Mouse (Mus musculus) intestine, postnatal 0 days (tissue): Measurements from ENCODE around the gene Vmn1r76. TPM values are rescaled to one million over a fixed set of nuclear protein-coding genes. Genes with fewer than 3 reads are reported as not detected.

Experiments
- ATAC-seq: fragments of 200-750 bp; cut with Nextera tagmentation; 2 replicates; pipeline ENCODE4 v1.8.0; 2017; ENCODE audit warnings: mild to moderate bottlenecking, moderate TSS enrichment, moderate library complexity
- H3K27ac ChIP-seq: fragments of 300-500 bp; sonication (generic); 2 replicates; pipeline ENCODE4 v1.5.1; 2014; ENCODE audit warnings: mild to moderate bottlenecking, low read depth, low read length, moderate library complexity
- H3K27me3 ChIP-seq: fragments of 300-500 bp; sonication (generic); replicated peaks from 2 replicates; pipeline ENCODE4 v1.6.1; 2014; ENCODE audit warnings: low read length, mixed read lengths; ENCODE audit not compliant: control insufficient read depth, insufficient read depth
- H3K36me3 ChIP-seq: fragments of 300-500 bp; sonication (generic); 2 replicates; pipeline ENCODE4 v1.6.1; 2014; ENCODE audit warnings: mild to moderate bottlenecking, moderate library complexity; ENCODE audit not compliant: control insufficient read depth, insufficient read depth
- H3K4me1 ChIP-seq: fragments of 300-500 bp; sonication (generic); replicated peaks from 2 replicates; pipeline ENCODE4 v1.6.1; 2014; ENCODE audit warnings: antibody characterized with exemption, low read length, mixed read lengths; ENCODE audit not compliant: control insufficient read depth, insufficient read depth
- H3K4me2 ChIP-seq: fragments of 300-500 bp; sonication (generic); replicated peaks from 2 replicates; pipeline ENCODE4 v1.6.1; 2014; ENCODE audit warnings: low read depth, mild to moderate bottlenecking, moderate library complexity
- H3K4me3 ChIP-seq: fragments of 300-500 bp; sonication (generic); 2 replicates; pipeline ENCODE4 v1.5.1; 2014; ENCODE audit warnings: low read depth, low read length
- H3K9ac ChIP-seq: fragments of 300-500 bp; sonication (generic); 2 replicates; pipeline ENCODE4 v1.6.1; 2014; ENCODE audit warnings: mild to moderate bottlenecking, low read depth, low read length
- H3K9me3 ChIP-seq: fragments of 300-500 bp; sonication (generic); 2 replicates; pipeline ENCODE4 v1.6.1; 2016; ENCODE audit warnings: mixed run types; ENCODE audit not compliant: control insufficient read depth
- CTCF ChIP-seq: sonication (generic); IDR thresholded peaks from 2 replicates; pipeline ENCODE4 v1.5.1; 2016; ENCODE audit warnings: low read depth, mild to moderate bottlenecking, control low read depth, antibody characterized with exemption, moderate library complexity
- WGBS: fragments of 180-500 bp; shearing (Covaris S2); extraction: QIAGEN DNeasy Blood & Tissue Kit; methylation state at CpG from one replicate; pipeline ENCODE4 v1.1.7; 2014; 5-methylcytosine and 5-hydroxymethylcytosine counted together
- polyA plus RNA-seq: library from polyadenylated mRNA; unstranded; fragments of >200 nt; fragmentation: Nextera tagmentation; extraction: Ambion mirVana; gene quantifications from 2 replicates; pipeline ENCODE4 v1.2.1, GENCODE M21; 2015

Vmn1r76 gene
- not detected in 2 replicates for polyA plus RNA-seq

- Histone ChIP-seq H3K27me3 (no peaks in the 10 kb centered on the region), H3K4me2 (no peak within 1 kb of the TSS), H3K4me3 (no peak within 1 kb of the TSS), H3K36me3 (no peaks in the 10 kb centered on the region), H3K9ac (no peak within 1 kb of the TSS), H3K9me3 (0 out of 2 replicates have a peak, but pooled peaks cover 2% of the 10 kb centered on the region), H3K4me1 (no peaks in the 10 kb centered on the region), H3K27ac (no peak within 1 kb of the TSS)
- ATAC-seq: no peak
- TF ChIP-seq CTCF: no peak
Measured at GRCm38 (mm10) chr7:11938113-11938512, at the start of gene Vmn1r76. Gene Vmn1r76 (minus strand): TSS chr7:11938213.

- Histone ChIP-seq H3K36me3 (no peaks in the 10 kb centered on the region), H3K9ac (no peak overlapping the region), H3K4me3 (no peak overlapping the region), H3K27ac (no peak overlapping the region), H3K9me3 (no peaks in the 10 kb centered on the region), H3K27me3 (no peaks in the 10 kb centered on the region), H3K4me1 (no peaks in the 10 kb centered on the region), H3K4me2 (no peak overlapping the region)
- no peak for ATAC-seq
- TF ChIP-seq CTCF: no peak
Measured at GRCm38 (mm10) chr7:11972611-11973010, 34.6 kb upstream of the Vmn1r76 start.

DNA sequence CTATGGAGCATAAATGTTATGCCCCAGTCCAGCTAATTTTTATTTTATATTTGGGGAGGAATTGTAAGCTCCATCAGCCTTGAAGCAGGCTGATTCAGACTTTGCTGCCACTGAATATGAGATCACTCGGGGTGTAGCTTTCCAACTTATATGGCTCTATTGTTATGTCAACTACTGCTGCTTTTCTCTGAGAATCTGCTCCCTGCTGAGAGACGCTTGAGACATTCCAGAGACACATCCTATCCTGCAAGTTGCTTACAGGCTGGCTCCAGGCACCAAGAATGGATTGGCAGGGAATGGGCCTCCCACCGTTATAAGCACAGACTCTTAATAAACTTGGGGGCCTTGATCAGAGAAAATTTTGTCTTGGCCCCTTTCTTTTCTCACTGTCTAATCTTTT, 10.0 kb upstream of the Vmn1r76 start:
- TF ChIP-seq CTCF: no peak
- WGBS: 80% methylated on average over 3 of the region's 3 CpGs
- Histone ChIP-seq H3K9ac (no peak overlapping the region), H3K4me1 (no peaks in the 10 kb centered on the region), H3K36me3 (no peaks in the 10 kb centered on the region), H3K27ac (no peak overlapping the region), H3K4me2 (no peak overlapping the region), H3K9me3 (peaks cover 8% of the 10 kb centered on the region; the same call in 1 of the 2 replicates), H3K4me3 (no peak overlapping the region), H3K27me3 (no peaks in the 10 kb centered on the region)
- ATAC-seq: no peak

GRCm38 (mm10) chr7:11874330-11874729, 63.7 kb downstream of the Vmn1r76 start, which contains the start of gene Vmn1r75:
Gene Vmn1r75 (plus strand): TSS chr7:11874630.
- Histone ChIP-seq H3K4me1 (no peaks in the 10 kb centered on the region), H3K4me3 (no peak within 1 kb of the TSS), H3K27me3 (no peaks in the 10 kb centered on the region), H3K9ac (no peak within 1 kb of the TSS), H3K4me2 (no peak within 1 kb of the TSS), H3K27ac (no peak within 1 kb of the TSS), H3K36me3 (no peaks in the 10 kb centered on the region), H3K9me3 (no peaks in the 10 kb centered on the region)
- TF ChIP-seq CTCF: no peak
- no peak for ATAC-seq

Other genes with a start within 250 kb of the Vmn1r76 start
- not detected in 2 replicates for gene Vmn1r73, start 207.9 kb downstream of the Vmn1r76 start, polyA plus RNA-seq
- gene Vmn1r74, start 104.2 kb downstream of the Vmn1r76 start, polyA plus RNA-seq: not detected in 2 replicates
- gene Vmn1r75, start 63.6 kb downstream of the Vmn1r76 start, polyA plus RNA-seq: not detected in 2 replicates
- gene Vmn1r77, start 98.5 kb upstream of the Vmn1r76 start, polyA plus RNA-seq: not detected in 2 replicates
- not detected in 2 replicates for gene Vmn1r78, start 212.0 kb upstream of the Vmn1r76 start, polyA plus RNA-seq
- gene Vmn1r79, start 233.1 kb upstream of the Vmn1r76 start, polyA plus RNA-seq: not detected in 2 replicates